Mouse (Mus musculus): ENCODE measurements at regions not wholly inside any gene's neighbourhood (a gene's known extent, or its start where the extent isn't known, plus 50 kb on each side); places are given as distances from the start of the nearest gene placed in this dataset.
A peak's percentile ranks its signal among the peaks of the same experiment; 100 is the strongest.
"Not testable (repeated sequence)": the region's sequence is repeated elsewhere in the genome, so short reads cannot be mapped to it uniquely, and the experiment has no call there.

- no peak for DNase-seq (ENCODE audit: low read depth)
Measured at GRCm38 (mm10) chrX:92981141-92981540, 305.1 kb upstream of the Arx start.

- DNase-seq (ENCODE audit: low read depth) = no peak
Measured at GRCm38 (mm10) chrX:93002236-93002976, 283.8 kb upstream of the Arx start.

- DNase-seq (ENCODE audit: low read depth) = no peak
Measured at GRCm38 (mm10) chrX:93006681-93007080, 279.6 kb upstream of the Arx start.

- DNase-seq (ENCODE audit: low read depth) = no peak
Measured at GRCm38 (mm10) chrX:93011578-93011977, 274.7 kb upstream of the Arx start.

GRCm38 (mm10) chrX:93016391-93016790 is 269.9 kb upstream of the Arx start:
- DNase-seq (ENCODE audit: low read depth) = no peak

- no peak for DNase-seq (ENCODE audit: low read depth)
Measured at GRCm38 (mm10) chrX:93041096-93041495, 245.1 kb upstream of the Arx start.

GRCm38 (mm10) chrX:93042736-93043135 is 243.5 kb upstream of the Arx start:
- DNase-seq (ENCODE audit: low read depth) = no peak

- DNase-seq (ENCODE audit: low read depth) = no peak
Measured at GRCm38 (mm10) chrX:93048967-93049754, 237.1 kb upstream of the Arx start.

- no peak for DNase-seq (ENCODE audit: low read depth)
Measured at GRCm38 (mm10) chrX:93049755-93050143, 236.5 kb upstream of the Arx start.

GRCm38 (mm10) chrX:93059533-93059932 is 226.7 kb upstream of the Arx start:
- DNase-seq (ENCODE audit: low read depth) = no peak

- DNase-seq (ENCODE audit: low read depth) = no peak
Measured at GRCm38 (mm10) chrX:93068884-93069283, 217.4 kb upstream of the Arx start.

GRCm38 (mm10) chrX:93069569-93070289 is 216.5 kb upstream of the Arx start:
- peak; percentile 33 for DNase-seq (ENCODE audit: low read depth)

- DNase-seq (ENCODE audit: low read depth) = no peak
Measured at GRCm38 (mm10) chrX:93070290-93070611, 216.0 kb upstream of the Arx start.

- DNase-seq (ENCODE audit: low read depth) = no peak
Measured at GRCm38 (mm10) chrX:93088976-93089375, 197.3 kb upstream of the Arx start.

GRCm38 (mm10) chrX:93097551-93097950 is 188.7 kb upstream of the Arx start:
- no peak for DNase-seq (ENCODE audit: low read depth)

GRCm38 (mm10) chrX:93107930-93108567 is 178.2 kb upstream of the Arx start:
- DNase-seq (ENCODE audit: low read depth) = no peak

- DNase-seq (ENCODE audit: low read depth) = not testable (repeated sequence)
Measured at GRCm38 (mm10) chrX:93154367-93154766, 131.9 kb upstream of the Arx start.

GRCm38 (mm10) chrX:93159105-93159504 is 127.1 kb upstream of the Arx start:
- DNase-seq (ENCODE audit: low read depth) = no peak

GRCm38 (mm10) chrX:93160956-93161355 is 125.3 kb upstream of the Arx start:
- no peak for DNase-seq (ENCODE audit: low read depth)
